Mouse (Mus musculus) forebrain, embryonic 14.5 days (tissue): ENCODE measurements around the gene Slc4a1ap. TPM values are rescaled to one million over a fixed set of nuclear protein-coding genes. Genes with fewer than 3 reads are reported as not detected.

ENCODE experiments used
- ATAC-seq: fragments of 200-750 bp; cut with Nextera tagmentation; 2 replicates; pipeline ENCODE4 v1.8.0; 2017; ENCODE audit warnings: mild to moderate bottlenecking, moderate library complexity
- DNase-seq: peaks from one replicate; pipeline ENCODE4 v3.0.0-alpha.2; 2015; ENCODE audit warnings: low spot score
- H3K27ac ChIP-seq: fragments of 300-500 bp; sonication (generic); 2 replicates; pipeline ENCODE4 v1.5.1; 2014; ENCODE audit warnings: low read depth, mild to moderate bottlenecking, control low read depth, low read length, moderate library complexity
- H3K27me3 ChIP-seq: fragments of 300-500 bp; sonication (generic); replicated peaks from 2 replicates; pipeline ENCODE4 v1.6.1; 2014; ENCODE audit warnings: low read length, control low read depth, mixed read lengths; ENCODE audit not compliant: control insufficient read depth, insufficient read depth
- H3K36me3 ChIP-seq: fragments of 300-500 bp; sonication (generic); 2 replicates; pipeline ENCODE4 v1.6.1; 2014; ENCODE audit warnings: low read length, control low read depth; ENCODE audit not compliant: control insufficient read depth, insufficient read depth
- H3K4me1 ChIP-seq: fragments of 300-500 bp; sonication (generic); 2 replicates; pipeline ENCODE4 v1.6.1; 2014; ENCODE audit warnings: antibody characterized with exemption, low read length, control low read depth; ENCODE audit not compliant: control insufficient read depth, insufficient read depth
- H3K4me2 ChIP-seq: fragments of 300-500 bp; sonication (generic); 2 replicates; pipeline ENCODE4 v1.6.1; 2014; ENCODE audit warnings: mild to moderate bottlenecking, control low read depth, low read length
- H3K4me3 ChIP-seq: fragments of 300-500 bp; sonication (generic); 2 replicates; pipeline ENCODE4 v1.5.1; 2014; ENCODE audit warnings: low read depth, low read length, control low read depth
- H3K9ac ChIP-seq: fragments of 300-500 bp; sonication (generic); 2 replicates; pipeline ENCODE4 v1.6.1; 2014; ENCODE audit warnings: mild to moderate bottlenecking, low read length, control low read depth, moderate library complexity
- H3K9me3 ChIP-seq: fragments of 300-500 bp; sonication (generic); replicated peaks from 2 replicates; pipeline ENCODE4 v1.6.1; 2016; ENCODE audit warnings: low read length, control low read depth, mixed read lengths; ENCODE audit not compliant: control insufficient read depth
- WGBS: fragments of 180-500 bp; shearing (Covaris S2); extraction: QIAGEN DNeasy Blood & Tissue Kit; methylation state at CpG from one replicate; pipeline ENCODE4 v1.1.7; 2014; 5-methylcytosine and 5-hydroxymethylcytosine counted together
- polyA plus RNA-seq: library from polyadenylated mRNA; unstranded; fragments of >200 nt; fragmentation: Nextera tagmentation; extraction: Ambion mirVana; gene quantifications from 2 replicates; pipeline ENCODE4 v1.2.1, GENCODE M21; 2014

Slc4a1ap gene
- polyA plus RNA-seq: 20.9 and 21.7 TPM in 2 replicates

DNA sequence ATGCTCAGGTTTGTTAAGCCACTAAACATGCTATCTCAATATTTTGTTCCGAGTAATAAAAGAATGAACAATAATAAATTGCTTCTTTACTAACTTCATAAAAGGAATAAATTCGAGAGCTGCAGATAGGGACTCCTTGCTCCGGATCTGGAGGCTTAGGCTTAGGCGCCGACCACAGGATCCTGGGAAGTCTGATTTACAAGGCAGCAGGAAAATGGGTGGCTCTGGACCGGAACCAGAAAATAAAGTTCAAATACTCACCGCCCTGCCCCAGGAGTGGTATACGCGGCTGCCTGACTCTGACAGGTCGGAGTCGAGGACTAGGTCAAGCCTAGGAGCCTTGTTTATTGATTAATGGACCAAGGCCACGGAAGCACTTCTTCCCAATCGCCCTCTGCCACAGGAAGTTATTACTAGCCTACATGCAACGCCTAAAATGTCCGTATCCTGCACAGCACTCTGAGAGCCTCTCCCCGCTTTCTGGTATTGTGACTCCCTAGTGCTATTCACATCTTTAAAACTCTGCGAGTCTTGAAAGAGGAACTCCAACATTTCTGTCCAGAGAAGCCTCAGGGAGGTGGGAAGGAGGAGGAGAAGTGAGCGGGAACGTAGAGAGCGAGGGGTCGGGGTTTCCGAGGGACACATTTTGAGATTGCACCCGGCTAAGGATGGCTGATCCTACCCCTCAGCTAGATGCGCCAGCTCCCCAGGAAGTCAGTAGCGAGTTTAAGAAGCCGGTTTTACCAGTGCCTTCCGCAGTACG, at the start of gene Slc4a1ap:
TSS of gene Slc4a1ap (plus strand) at position 642 of the 763 bp plus-strand sequence.
- Histone ChIP-seq H3K9ac (peak within 1 kb of the TSS; percentile 87), H3K4me3 (peak within 1 kb of the TSS; percentile 90), H3K27ac (peak within 1 kb of the TSS; percentile 80; the same call in 1 of the 2 replicates), H3K27me3 (no peaks in the 10 kb centered on the region), H3K4me2 (peak within 1 kb of the TSS; percentile 97), H3K36me3 (peaks cover 30% of the 10 kb centered on the region), H3K9me3 (no peaks in the 10 kb centered on the region), H3K4me1 (peaks cover 14% of the 10 kb centered on the region)
- DNase-seq (peak; percentile 87), ATAC-seq (peak; percentile 93)
- WGBS: under 1% methylated on average over 28 of the region's 28 CpGs

DNA sequence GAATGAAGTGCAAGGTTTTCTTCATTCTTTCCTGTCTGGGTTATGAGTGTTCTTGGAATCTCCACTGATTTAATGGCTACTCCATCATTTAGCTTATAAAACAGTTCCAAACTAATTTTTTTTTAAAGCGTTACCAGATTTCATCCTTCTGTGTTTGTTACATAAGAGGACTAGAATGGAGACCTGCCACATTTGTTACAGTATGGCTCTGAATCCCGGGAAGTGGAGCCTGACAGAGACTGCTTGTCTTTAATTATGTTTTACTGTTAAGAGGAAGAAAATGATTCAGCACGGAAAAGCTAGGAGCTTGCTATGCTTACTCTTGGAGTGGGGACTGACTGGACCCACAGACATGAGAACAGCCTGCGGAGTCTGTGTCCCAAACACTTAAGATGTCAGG, 46.3 kb upstream of the Slc4a1ap start:
- H3K9me3 ChIP-seq: no peaks in the 10 kb centered on the region
- ATAC-seq (no peak), DNase-seq (no peak)
- WGBS: 93% methylated on average over 4 of the region's 4 CpGs
- H3K4me3 ChIP-seq: no peak overlapping the region
- H3K4me1 ChIP-seq: no peaks in the 10 kb centered on the region
- H3K27ac ChIP-seq: no peak overlapping the region
- peaks cover 69% of the 10 kb centered on the region for H3K36me3 ChIP-seq
- no peaks in the 10 kb centered on the region for H3K27me3 ChIP-seq
- no peak overlapping the region for H3K4me2 ChIP-seq
- no peak overlapping the region for H3K9ac ChIP-seq

DNA sequence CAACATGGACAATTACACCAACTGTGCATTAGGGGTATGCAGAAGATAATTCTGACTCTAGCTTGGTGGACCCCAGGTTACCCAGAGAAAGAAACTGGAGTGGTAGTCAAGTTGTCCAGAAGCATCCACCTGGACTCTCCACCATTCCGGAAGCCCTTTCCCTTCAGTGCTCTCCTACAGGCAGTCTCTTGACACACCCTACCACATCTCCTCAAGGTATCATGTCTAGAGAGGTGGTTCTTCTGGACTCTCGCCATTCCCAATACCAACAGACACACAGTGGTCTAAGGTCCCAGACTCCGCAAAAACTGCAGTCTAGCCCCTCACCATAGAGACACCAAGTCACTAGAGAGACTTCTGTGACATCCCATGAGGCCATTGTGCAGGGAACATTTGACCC, 41.4 kb upstream of the Slc4a1ap start, which contains the start of gene 4930548H24Rik:
TSS of gene 4930548H24Rik (plus strand) at position 301 of the 400 bp plus-strand sequence.
- H3K4me1 ChIP-seq: no peaks in the 10 kb centered on the region
- H3K4me3 ChIP-seq: no peak within 1 kb of the TSS
- no peaks in the 10 kb centered on the region for H3K9me3 ChIP-seq
- ATAC-seq (no peak), DNase-seq (no peak)
- WGBS: 99% methylated on average over 3 of the region's 3 CpGs
- peaks cover 20% of the 10 kb centered on the region for H3K36me3 ChIP-seq
- no peak within 1 kb of the TSS for H3K9ac ChIP-seq
- no peak within 1 kb of the TSS for H3K4me2 ChIP-seq
- H3K27ac ChIP-seq: no peak within 1 kb of the TSS
- no peaks in the 10 kb centered on the region for H3K27me3 ChIP-seq

DNA sequence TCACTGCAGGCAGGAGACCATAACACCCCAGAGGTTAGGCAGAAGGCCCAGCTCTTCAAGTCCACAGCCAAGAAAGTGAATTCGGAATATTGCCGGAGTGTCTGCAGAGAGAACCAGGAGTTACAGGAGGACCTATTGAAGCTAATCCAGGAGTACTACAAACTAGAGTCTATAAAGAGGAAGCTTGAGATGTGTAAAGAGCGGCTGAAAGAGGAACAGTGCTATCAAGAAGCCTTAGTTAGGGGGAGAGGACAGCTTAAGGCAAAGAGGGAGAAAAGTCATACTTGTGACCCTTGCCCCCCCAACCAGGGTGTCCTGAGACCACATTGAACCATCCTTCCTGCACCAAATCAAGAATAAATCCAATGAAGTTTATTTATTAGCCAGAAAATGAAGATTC, 38.9 kb upstream of the Slc4a1ap start:
- H3K9me3 ChIP-seq: no peaks in the 10 kb centered on the region
- no peak overlapping the region for H3K27ac ChIP-seq
- no peaks in the 10 kb centered on the region for H3K36me3 ChIP-seq
- H3K9ac ChIP-seq: no peak overlapping the region
- no peak overlapping the region for H3K4me2 ChIP-seq
- no peak overlapping the region for H3K4me3 ChIP-seq
- ATAC-seq (no peak), DNase-seq (no peak)
- 94% methylated on average over 3 of the region's 3 CpGs for WGBS
- no peaks in the 10 kb centered on the region for H3K27me3 ChIP-seq
- no peaks in the 10 kb centered on the region for H3K4me1 ChIP-seq

DNA sequence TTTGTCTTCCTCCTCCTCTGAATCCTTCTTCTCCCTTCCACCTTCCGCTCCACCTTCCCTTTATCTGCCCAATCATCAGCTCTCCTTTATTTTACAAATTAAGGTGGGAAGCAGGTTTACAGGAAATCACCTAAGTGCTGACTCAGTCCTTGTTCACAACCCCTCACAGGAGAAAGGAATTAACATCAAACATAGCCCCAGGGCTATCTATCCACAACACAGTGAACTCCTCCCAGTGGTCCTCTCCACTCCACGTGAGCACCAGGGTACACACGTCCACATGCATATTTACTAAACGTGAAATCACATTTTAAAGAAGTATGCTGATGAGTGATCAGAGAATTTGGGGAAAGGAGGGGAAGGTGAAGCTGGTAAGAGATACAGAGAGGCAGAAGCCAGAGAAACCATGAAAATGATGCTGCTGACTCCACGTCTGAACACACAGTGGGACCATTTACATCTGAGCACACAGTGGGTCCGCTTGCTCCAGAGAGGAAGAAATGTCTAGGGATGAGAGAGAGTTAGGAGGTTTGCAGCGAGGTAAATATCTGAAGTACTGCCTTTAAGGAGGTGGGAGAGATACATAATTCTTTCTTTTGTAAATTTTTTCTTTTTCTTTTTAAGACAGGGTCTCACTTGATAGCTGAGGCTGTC, 37.6 kb upstream of the Slc4a1ap start:
- WGBS: 70% methylated on average over 7 of the region's 7 CpGs
- H3K36me3 ChIP-seq: no peaks in the 10 kb centered on the region
- no peaks in the 10 kb centered on the region for H3K27me3 ChIP-seq
- DNase-seq (no peak), ATAC-seq (no peak)
- H3K9ac ChIP-seq: no peak overlapping the region
- H3K4me1 ChIP-seq: no peaks in the 10 kb centered on the region
- H3K4me2 ChIP-seq: no peak overlapping the region
- no peak overlapping the region for H3K4me3 ChIP-seq
- H3K9me3 ChIP-seq: no peaks in the 10 kb centered on the region
- no peak overlapping the region for H3K27ac ChIP-seq

DNA sequence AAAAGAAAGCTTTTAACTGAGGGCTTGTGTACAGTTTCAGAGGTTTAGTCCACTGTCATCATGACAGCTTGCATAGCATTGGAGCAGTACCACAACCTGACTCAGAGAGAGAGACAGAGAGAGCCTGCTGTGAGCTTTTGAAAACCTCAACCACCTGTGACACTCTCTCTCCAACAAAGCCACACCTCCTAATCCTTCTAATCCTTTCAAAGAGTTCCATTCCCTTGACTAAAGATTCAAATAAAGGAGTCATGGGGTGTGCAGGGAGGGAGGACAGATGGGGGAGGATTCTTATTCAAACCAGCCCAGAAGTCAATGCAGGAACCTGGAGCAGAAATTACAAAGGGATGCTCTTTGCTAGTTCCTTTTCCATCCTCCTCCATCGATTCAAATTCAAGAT, 34.8 kb upstream of the Slc4a1ap start:
- Histone ChIP-seq H3K4me2 (no peak overlapping the region), H3K27ac (no peak overlapping the region), H3K4me1 (peaks cover 4% of the 10 kb centered on the region; the same call in 1 of the 2 replicates), H3K36me3 (peaks cover 9% of the 10 kb centered on the region), H3K27me3 (no peaks in the 10 kb centered on the region), H3K9ac (no peak overlapping the region), H3K9me3 (no peaks in the 10 kb centered on the region), H3K4me3 (no peak overlapping the region)
- no peak for ATAC-seq
- WGBS: 53% methylated on average over 1 of the region's 1 CpGs
- DNase-seq: no peak

DNA sequence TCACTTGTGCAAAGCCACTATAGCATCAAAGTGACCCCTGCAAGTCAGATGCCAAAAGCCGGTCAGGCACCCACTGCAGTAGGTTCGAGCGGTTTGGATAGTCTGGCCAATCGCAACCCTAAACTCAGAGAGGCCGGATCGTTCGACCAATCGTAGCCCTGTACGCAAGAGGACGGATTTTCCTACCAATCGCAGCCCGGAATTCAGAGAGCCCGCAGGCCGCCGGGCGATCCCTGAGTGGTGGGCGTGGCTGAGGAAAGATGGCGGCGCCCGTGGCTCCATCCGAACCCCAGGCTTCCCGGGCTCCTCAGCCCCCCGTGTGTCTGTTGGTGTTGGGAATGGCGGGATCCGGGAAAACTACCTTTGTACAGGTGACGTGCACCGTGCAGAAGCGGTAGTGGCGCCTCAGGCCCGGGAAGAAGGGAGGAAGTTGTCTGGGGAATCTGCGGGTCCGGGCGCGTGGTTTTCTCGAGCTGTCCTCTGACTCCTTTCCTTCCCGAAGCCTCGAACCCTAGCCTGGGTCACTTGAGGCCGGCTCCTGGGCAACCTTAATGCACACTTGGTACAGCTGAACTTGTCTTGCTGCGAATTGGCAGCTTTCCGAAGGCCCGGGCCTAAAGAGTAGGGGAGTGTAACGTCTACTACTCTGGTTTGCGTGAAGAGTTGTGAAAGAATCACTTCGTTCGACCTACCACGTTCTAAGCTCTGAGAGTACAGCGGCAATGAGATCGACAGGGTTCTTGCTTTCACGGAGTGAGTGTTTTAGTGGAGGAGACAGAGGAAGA, 32.1 kb upstream of the Slc4a1ap start, which contains the start of gene Gpn1:
TSS of gene Gpn1 (plus strand) at position 229 of the 785 bp plus-strand sequence.
- Histone ChIP-seq H3K27me3 (no peaks in the 10 kb centered on the region), H3K36me3 (peaks cover 31% of the 10 kb centered on the region), H3K27ac (no peak within 1 kb of the TSS), H3K9me3 (no peaks in the 10 kb centered on the region), H3K4me1 (peaks cover 4% of the 10 kb centered on the region; the same call in 1 of the 2 replicates), H3K4me3 (peak within 1 kb of the TSS; percentile 76), H3K4me2 (peak within 1 kb of the TSS; percentile 79), H3K9ac (peak within 1 kb of the TSS; percentile 73)
- peak; percentile 100 for ATAC-seq
- DNase-seq: peak; percentile 97
- under 1% methylated on average over 48 of the region's 49 CpGs for WGBS

DNA sequence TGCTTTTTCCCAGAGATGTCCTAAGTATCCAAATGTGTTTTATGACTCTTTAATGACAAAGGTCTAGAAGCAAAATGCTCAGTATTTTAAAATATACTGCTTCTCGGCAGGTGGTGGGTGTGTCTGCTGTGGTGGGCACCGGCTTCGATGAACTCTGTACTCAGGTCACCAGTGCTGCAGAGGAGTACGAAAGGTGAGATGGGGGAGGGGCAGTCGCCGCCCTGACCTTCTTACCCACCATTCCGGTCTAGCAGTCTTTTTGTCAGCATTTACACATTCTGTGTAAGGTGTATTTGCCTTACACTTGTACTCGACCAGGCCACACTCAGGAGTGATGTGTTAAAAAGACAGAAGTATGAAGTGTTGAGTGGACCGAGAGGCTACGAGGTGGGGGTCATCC, 22.0 kb upstream of the Slc4a1ap start:
- H3K36me3 ChIP-seq: peaks cover 87% of the 10 kb centered on the region

More for the DNA sequence above, 22.0 kb upstream of the Slc4a1ap start:
- Histone ChIP-seq H3K27me3 (no peaks in the 10 kb centered on the region), H3K4me2 (no peak overlapping the region), H3K4me3 (no peak overlapping the region), H3K9ac (no peak overlapping the region), H3K4me1 (no peaks in the 10 kb centered on the region), H3K9me3 (no peaks in the 10 kb centered on the region), H3K27ac (no peak overlapping the region)
- ATAC-seq (no peak), DNase-seq (no peak)
- WGBS: 96% methylated on average over 10 of the region's 10 CpGs
